Mouse (Mus musculus) C2C12 (cell line): ENCODE data around the gene Sf3a2.
"Not testable (repeated sequence)": the region's sequence is repeated elsewhere in the genome, so short reads cannot be mapped to it uniquely, and the experiment has no call there.

Experiments
- CTCF ChIP-seq: IDR thresholded peaks from one replicate; pipeline ENCODE4 v1.5.1; 2011; ENCODE audit not compliant: control insufficient read depth, insufficient read depth, insufficient read length
- MAX ChIP-seq: IDR thresholded peaks from one replicate; pipeline ENCODE4 v1.6.1; 2011; ENCODE audit warnings: mild to moderate bottlenecking, control low read depth

DNA sequence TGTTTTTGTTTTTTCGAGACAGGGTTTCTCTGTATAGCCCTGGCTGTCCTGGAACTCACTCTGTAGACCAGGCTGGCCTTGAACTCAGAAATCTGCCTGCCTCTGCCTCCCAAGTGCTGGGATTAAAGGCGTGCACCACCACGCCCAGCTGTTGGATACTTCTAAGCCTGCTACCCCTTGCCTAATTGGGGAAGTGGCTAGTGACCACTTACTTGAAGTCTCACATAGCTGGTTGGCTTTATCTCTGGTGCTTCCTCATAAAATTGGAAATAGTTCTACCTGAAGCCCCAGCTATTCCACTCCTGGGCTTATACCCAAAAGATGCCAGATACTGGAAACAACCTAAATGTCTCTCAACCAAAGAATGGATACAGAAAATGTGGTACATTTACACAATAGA lies 18.3 kb downstream of the Sf3a2 start:
- TF ChIP-seq CTCF, MAX: not testable (repeated sequence)
